Mouse (Mus musculus) lung, adult 2 months (tissue): Measurements from ENCODE around the gene Gnb5.

ENCODE experiments used
- CTCF ChIP-seq: fragments of 200-500 bp; IDR thresholded peaks from 2 replicates; pipeline ENCODE4 v1.5.1; 2011; ENCODE audit warnings: mild to moderate bottlenecking, low read length, control low read depth; ENCODE audit not compliant: insufficient read depth
- POLR2A ChIP-seq: fragments of 200-500 bp; IDR thresholded peaks from 2 replicates; pipeline ENCODE4 v1.6.1; 2011; ENCODE audit warnings: low read depth, mild to moderate bottlenecking, control low read depth, low read length, borderline replicate concordance; ENCODE audit errors: extremely low read depth

DNA sequence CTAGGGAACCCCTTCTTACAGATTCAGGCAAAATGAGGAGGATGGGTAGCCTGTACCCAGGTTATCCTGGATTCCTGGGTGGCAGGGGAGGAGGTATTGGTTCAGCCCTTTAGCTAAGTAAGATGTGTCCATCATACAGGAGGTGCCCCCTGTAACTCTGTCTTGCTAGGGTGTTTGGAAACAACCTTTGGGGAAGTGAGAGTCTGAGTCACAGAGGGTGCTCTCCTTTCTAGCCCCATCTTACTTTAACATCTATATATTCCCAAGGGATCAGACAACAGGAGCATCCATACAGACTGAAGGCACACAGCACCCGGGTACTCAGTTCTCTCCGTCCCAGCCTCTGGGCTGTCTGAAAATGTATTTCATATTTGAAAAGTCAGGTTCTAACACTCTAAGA, 23.9 kb upstream of the Gnb5 start:
- TF ChIP-seq CTCF: no peak
- TF ChIP-seq POLR2A: no peak
